Mouse (Mus musculus) skeletal muscle tissue, adult 2 months (tissue): ENCODE measurements around the gene Mrps10.
A peak's percentile ranks its signal among the peaks of the same experiment; 100 is the strongest.
"Not testable (repeated sequence)": the region's sequence is repeated elsewhere in the genome, so short reads cannot be mapped to it uniquely, and the experiment has no call there.

Experiments
- DNase-seq: peaks from one replicate; pipeline ENCODE4 v3.0.0-alpha.2; 2012; ENCODE audit warnings: low read depth, low spot score

Gene Mrps10

GRCm38 (mm10) chr17:47368401-47369086, at the start of gene Mrps10:
Mrps10 (plus strand) TSS chr17:47368887.
- peak; percentile 78 for DNase-seq

- no peak for DNase-seq
Observed at GRCm38 (mm10) chr17:47318972-47319625, 49.6 kb upstream of the Mrps10 start.

GRCm38 (mm10) chr17:47319761-47320160, 48.9 kb upstream of the Mrps10 start:
- no peak for DNase-seq

GRCm38 (mm10) chr17:47322128-47322990, 46.3 kb upstream of the Mrps10 start:
- DNase-seq = no peak

- DNase-seq = no peak
Observed at GRCm38 (mm10) chr17:47322991-47323295, 45.7 kb upstream of the Mrps10 start.

DNA sequence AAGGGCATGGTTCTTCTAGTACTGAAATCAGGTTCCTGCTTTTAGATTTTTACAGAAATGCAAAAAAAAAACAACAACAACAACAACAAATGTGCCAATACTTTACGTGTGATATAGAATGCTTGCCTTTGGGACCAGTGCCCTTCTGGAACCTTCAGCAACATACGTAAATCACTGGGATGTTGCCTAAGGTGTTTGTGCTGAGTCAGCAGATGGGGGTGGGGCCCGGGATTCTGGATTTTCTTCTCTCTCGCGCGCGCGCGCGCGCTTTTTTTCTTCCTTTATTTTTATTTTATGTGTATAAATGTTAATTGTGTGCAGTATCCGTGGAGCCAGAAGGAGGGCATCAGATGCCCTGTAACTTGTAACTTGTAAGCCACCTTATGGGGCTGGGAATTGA, 41.1 kb upstream of the Mrps10 start:
- DNase-seq = no peak

- DNase-seq = no peak
Observed at GRCm38 (mm10) chr17:47327969-47328368, 40.7 kb upstream of the Mrps10 start.

DNA sequence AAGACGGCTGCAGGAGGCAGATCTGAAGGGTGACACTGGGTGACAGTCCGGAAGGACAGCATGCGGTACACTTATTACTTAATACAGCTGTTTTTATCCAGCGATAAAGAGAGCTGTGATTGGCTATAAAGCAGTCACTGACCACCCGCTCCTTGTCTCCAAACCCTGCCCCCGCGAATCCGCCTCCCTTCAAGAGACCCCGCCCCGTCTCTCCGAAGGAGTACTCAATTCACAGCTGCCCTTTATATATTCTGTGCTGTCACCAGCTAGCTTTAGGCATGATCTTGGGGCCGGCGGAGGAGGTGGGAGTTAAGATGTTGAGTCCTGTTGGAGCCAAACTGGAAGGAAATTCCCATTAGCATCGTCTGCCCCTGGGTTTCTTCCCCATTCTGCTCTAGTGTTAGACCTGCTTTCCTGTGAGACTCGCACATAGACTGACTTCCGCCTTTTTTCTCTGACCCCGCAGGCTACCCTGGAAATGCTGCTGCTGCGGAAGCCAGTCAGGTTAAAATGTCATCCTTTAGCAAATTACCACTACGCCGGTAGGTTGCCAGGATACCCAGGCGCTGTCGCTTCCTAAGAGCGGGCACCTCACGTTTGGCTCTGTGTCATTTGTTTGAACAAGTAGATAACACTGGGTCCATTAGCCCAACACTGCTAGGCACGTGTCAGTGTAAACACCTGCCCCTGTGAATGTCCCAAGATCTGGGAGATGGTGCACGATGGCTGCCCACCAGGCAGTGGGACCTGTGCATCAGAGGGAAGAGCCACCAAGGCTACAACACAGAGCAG, 39.9 kb upstream of the Mrps10 start:
- DNase-seq = no peak

DNA sequence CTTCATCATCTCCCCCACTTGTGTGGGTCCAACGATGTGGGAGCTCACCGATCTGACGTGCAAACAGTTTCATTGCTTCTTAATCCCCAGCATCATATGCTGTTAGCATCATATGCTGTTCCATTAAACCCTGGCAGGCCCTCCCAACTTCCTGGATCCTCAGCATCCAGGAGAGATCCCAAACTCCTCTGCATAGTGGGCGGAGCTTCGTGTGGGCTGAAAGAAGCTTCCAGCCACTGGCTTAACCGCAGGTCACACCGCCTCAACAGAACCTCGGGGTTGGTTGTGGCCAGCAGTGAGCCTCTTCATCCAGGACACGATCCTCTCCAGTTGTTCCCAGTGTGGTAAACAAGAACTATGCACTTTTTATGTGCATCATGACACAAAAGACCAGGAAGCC, 38.1 kb upstream of the Mrps10 start:
- DNase-seq = no peak

GRCm38 (mm10) chr17:47332001-47332611, 36.6 kb upstream of the Mrps10 start:
- no peak for DNase-seq

GRCm38 (mm10) chr17:47332664-47333063, 36.0 kb upstream of the Mrps10 start:
- DNase-seq = not testable (repeated sequence)

DNA sequence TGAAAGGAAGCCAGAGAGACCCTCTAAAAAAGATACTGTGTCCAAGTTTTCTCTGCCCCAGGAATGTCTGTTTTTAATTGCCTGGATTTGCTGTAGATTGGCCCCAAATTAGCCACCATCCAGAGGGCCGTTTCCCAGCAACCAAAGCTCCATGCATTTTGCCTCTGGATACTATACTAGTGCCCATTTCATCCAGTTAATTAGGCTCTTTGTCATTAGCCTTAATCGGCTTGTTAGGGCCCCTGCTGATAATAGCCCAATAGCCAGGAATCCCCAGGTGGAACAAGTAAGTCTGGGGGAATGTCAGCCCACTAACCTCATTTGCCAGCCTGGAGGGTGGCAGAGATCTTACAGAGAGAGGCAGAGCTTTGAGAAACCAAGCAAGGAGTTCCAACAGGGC, 35.3 kb upstream of the Mrps10 start:
- DNase-seq = no peak

- DNase-seq = no peak
Observed at GRCm38 (mm10) chr17:47343121-47343520, 25.6 kb upstream of the Mrps10 start.

GRCm38 (mm10) chr17:47349721-47350319, 18.9 kb upstream of the Mrps10 start:
- no peak for DNase-seq

DNA sequence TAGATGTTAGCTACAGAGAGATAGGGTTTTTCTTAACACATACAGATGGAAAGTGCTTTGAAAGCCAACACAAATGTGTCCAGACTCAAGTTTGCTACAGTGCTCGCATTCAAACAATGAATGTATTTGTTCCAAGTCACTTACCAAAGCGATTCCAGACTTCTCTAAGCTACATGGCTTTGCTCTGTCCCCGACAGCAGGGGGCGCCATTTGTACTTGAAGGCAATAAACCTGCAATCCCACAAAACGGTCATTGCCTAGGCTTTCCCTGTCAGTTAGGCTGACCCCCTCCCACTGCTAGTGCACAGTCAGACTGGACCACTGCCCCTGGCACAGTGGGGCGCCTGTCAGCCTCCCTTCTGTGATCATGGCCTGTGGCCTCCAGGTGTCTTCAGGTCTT, 8.7 kb upstream of the Mrps10 start:
- DNase-seq = no peak

- no peak for DNase-seq
Observed at GRCm38 (mm10) chr17:47361343-47361742, 7.3 kb upstream of the Mrps10 start.

DNA sequence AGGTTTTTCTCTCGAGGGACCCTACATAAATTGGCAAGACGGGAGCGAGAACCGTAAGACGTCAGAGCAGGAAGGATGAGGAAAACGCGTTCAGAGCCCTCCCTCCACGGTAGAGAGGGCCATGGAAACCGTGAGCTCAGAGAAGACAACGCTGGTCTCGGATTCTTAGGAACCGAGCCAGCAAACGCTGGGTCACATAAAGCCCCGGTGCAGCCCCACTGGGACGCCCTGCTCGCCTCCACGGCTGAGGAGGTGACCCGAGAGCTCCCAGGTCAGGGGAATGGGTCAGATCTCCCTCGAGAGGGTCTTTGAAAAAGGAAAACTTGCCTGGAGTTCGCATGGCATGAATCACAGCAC, 378 bp downstream of the Mrps10 start:
- DNase-seq = peak; percentile 15

DNA sequence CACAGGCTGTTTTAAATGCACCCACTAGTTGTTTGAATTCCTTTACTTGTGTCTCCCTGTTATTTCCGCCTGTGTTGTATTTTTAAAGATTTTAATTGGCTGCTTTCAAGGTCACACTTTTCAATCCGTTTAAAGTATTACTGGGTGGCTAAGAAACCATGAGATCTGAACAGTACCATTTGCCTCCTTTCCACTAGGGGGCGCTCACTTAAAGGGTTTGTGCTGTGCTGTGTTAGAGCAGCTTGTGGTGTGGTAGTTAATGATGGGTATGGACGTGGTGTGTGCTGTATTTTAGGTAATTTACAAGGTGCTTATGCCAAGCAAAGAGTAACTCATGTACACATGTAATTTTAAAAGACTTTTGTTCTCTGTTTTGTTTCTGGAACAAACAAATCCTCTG, 2.8 kb downstream of the Mrps10 start:
- DNase-seq = peak; percentile 19

- DNase-seq = no peak
Observed at GRCm38 (mm10) chr17:47373991-47374390, 5.3 kb downstream of the Mrps10 start.

- no peak for DNase-seq
Observed at GRCm38 (mm10) chr17:47376779-47377280, 8.1 kb downstream of the Mrps10 start.

DNA sequence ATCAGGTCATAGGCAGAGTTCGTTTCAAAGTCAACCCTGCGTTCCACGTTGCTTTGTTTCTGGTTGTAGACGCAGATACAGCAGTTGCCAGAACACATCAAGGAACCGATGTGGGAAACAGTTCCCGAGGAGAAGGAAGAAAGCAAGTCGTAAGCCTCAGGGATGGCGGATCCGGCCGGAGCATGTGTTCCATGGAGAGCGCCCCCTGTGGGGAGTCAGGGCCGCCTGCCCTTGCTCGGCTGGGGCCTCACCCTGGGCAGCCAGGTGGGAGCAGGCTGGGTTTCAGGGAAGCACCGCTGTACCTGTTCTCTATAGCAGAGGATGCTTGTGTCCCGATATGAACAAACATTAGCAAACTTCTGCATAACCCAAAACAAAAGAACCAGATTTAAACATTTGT, 9.4 kb downstream of the Mrps10 start:
- DNase-seq = no peak
